Mouse (Mus musculus): ENCODE results near the gene Apc2. TPM values are rescaled to one million over a fixed set of nuclear protein-coding genes. Genes with fewer than 3 reads are reported as not detected.

Gene Apc2
- total RNA-seq, 2 experiments from 2014 or later = 4.7 to 5.0 TPM

DNA sequence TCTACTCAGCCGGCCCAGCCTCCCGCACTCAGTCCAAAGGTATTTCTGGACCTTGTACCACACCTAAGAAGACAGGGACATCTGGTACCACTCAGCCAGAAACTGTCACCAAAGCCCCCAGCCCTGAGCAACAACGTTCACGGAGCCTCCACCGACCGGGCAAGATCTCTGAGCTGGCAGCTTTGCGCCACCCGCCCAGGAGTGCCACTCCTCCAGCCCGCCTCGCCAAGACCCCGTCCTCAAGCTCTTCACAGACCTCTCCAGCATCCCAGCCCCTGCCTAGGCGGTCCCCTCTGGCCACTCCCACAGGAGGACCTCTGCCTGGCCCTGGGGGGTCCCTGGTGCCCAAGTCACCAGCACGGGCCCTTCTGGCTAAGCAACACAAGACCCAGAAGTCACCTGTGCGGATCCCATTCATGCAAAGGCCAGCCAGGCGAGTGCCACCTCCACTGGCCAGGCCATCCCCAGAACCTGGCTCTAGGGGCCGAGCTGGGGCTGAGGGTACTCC lies 18.8 kb downstream of the Apc2 start:
- intact Hi-C loops (cut with DNase I) = no loop called here
- no peak for DNase-seq

DNA sequence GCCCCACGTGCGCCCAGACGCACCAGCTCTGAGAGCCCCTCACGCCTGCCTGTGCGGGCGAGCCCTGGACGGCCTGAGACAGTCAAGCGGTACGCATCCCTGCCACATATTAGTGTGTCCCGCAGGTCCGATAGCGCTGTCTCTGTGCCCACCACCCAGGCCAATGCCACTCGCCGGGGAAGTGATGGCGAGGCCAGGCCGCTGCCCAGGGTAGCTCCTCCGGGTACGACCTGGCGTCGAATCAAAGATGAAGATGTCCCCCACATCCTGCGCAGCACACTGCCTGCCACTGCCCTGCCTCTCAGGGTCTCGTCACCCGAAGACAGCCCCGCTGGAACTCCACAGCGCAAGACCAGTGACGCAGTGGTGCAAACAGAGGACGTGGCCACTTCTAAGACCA lies 19.5 kb downstream of the Apc2 start:
- intact Hi-C loops (cut with DNase I) = no loop called here
- DNase-seq = no peak

DNA sequence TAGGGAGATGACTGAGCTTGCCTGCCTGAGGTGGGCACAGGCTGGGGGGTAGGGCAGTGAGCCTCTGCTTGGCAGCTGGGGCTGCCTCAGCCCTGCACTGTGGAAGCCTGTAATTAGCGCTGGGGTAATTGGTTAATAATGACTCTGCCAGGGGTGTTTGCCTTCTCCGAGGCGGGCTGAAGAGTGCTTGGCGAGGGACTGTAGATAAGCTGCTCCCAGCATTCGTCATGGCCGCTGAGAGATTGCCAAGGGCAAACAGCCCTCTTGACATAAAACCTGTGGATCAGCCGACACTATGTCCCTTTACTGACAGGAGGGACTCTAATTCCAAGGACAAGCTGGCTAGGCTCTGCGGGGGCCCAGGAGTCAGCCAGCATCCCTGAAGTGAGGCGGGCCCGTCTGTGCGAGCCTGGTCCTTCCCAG lies 20.6 kb downstream of the Apc2 start:
- intact Hi-C loops (cut with DNase I) = no loop called here
- DNase-seq = peak; percentile 56 to 61

DNA sequence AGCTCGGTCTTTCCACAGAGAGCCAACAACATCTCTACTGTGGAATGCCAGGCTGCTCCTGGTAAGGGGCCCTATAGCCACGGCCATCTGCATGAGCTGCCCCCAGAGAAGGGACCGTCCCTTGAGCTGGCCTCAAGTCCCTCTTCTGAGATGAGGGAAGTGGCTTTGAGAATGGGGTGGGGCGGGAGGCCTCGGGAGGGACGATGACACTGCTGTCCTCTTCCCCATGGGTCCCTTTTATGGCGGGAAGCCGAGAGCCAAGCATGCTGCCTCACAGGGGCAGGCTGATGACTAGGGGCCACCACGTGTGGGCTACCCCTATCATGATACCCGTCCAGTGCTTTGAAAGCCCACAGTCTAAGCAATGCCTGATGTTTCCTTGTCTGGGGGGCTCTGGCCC lies 21.2 kb downstream of the Apc2 start:
- intact Hi-C loops (cut with DNase I) = no loop called here
- no peak for DNase-seq

DNA sequence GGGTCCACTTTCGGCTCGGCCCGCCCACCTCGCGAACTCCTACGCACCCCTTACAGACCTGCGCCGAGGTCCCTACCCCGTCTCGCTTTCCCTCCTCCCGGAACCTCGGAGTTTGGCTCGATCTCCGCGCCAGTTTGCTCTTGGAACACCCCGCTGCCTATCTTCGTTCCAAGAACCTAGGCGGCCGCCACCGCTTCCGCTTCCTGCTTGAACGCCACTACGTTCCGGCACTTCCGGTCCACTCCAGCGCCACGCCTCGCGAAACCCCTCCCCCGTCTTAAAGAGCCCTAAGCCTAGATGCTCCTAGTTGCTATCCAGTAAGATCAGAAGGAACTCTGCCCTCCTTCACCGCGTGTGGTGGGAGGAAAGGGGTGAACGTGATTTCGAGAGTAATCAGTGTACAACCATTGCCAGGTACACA lies 24.6 kb downstream of the Apc2 start, which contains the start of gene 2310011J03Rik:
Gene 2310011J03Rik (minus strand): TSS at position 198 of the 421 bp plus-strand sequence.
- intact Hi-C loops (cut with DNase I) = no loop called here
- DNase-seq = peak; percentile 93 to 96

DNA sequence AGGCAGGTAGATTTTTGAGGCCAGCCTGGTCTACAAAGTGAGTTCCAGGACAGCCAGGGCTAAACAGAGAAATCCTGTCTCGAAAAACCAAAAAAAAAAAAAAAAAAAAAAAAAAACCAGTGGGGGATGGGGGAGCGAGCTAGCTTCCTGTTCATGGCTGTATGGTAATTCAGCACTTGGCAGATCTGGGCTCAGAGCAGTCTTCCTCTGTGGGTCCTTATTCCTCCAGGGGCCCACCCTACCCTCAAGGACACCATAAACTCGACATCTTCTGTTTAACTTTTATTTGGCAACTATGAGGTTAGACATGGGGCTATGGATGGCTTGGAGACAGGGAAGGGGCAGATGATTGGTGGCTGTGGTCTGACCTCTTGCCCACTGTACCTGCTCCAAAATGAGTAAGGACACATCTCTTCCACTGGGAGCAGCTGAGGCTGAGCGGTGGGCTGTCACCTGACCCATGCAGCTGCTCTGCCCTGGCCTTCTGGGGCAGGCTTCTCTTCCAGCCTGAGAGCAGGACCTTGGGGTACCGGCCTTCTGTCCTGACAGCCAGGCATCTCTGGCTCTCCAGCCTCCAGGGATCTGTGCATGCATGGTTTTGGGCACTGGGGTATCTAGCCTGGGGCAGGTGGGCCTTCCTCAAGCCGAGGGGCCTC lies 25.4 kb downstream of the Apc2 start:
- intact Hi-C loops (cut with DNase I) = no loop called here
- no peak for DNase-seq

DNA sequence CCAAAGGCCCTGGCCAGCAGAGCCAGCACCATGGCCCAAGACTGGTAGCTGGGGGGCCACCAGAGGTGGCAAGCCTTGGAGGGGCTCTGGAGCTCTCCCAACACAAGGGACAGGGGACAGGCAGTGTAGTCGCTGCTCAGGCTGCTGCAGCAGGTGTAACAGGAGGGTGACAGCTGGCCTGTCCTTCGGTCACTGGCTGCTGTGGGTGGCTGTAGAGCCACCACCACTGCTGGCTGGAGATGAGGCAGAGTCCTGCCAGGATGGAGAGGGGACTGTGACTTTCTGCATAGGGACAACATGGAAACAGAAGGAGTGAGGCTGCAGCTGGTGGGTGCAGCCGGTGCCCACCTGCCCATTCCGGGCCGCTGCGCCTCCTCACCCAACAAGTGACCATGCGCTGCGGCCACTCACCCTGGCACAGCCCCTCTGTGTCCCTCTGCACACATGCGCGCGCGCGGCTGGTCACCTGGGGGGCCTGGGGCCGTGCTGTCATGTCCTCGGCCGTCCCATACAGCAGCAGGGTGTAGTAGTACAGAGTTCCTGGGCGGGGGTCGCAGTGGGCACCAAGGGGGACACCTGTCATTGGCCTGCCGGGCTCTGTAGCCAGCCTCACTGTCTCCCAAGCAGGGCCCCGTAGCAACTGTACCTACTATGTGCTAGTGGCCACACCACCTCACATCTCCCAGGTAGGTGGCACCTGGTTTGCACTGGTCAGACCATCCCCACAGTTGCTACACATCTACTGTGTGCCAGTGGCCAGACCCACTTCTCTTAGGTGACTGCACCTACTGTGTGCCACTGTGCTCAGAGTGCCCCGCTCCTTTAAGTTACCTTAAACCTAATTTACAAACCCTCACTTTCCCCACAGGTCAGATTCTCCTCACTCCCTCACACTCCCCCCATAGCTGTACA lies 26.1 kb downstream of the Apc2 start:
- intact Hi-C loops (cut with DNase I) = no loop called here
- DNase-seq = no peak

DNA sequence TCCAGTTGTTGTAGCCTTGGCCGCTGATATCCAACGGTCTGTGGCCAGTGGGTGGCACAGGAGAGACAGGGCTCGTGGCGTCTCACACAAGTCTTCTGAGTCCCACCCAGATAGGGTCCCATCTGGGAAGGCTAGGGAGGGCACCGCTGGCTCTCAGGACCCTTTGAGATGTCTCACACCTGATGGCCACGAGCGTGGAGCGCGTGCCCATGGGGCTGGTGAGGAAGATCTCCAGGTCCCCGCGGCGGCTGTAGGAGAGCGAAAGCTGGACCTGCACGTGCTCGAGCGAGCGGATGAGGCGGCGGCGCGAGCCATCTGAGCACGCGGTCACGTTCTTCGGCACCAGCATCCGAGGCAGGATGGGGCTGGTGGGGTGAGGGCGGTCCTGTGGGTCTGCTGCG lies 27.0 kb downstream of the Apc2 start:
- intact Hi-C loops (cut with DNase I) = no loop called here
- peak in 1 of 2 experiments; percentile 58 for DNase-seq

DNA sequence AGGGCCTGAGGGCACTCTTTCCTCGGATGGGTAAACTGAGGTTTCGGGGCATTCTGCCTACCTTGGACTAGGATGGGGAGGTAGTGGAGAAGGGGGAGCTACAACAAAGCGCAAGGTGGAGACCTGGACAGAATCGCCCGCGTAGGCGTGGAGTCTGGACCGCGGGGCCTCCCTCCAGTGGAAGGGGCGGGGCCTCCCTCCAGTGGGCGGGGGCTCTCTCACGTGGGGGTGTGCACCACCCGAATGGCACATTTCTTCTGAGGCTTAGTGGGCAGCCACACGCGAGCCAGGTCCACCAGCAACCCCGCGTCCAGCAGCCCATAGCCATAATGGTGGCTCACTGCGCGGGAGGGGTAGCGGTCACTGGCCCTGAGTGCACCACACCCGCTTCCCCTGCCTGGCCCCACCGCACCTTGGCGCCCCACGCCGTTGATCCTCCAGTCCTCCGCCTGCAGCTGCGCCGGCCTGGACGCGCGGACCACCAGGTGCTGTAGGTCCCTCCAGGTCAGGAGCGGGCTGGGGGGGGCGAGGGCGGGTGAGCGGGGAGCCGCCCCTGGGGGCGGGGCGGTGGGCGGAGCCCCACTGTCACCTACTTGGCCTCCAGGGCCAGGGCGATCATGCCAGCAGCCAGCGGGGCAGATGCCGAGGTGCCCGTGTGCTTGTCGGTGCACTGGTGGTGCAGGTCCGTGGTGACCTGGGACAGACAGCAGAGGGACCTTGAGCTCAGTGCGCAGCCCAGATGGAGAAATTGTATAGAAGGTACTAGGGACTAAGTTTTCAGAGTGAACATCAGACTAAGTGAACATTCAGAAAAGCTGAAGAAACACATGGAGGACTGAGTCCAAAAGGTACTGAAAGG lies 27.7 kb downstream of the Apc2 start:
- DNase-seq = peak; percentile 76 to 79
- intact Hi-C loops (cut with DNase I) = no loop called here

DNA sequence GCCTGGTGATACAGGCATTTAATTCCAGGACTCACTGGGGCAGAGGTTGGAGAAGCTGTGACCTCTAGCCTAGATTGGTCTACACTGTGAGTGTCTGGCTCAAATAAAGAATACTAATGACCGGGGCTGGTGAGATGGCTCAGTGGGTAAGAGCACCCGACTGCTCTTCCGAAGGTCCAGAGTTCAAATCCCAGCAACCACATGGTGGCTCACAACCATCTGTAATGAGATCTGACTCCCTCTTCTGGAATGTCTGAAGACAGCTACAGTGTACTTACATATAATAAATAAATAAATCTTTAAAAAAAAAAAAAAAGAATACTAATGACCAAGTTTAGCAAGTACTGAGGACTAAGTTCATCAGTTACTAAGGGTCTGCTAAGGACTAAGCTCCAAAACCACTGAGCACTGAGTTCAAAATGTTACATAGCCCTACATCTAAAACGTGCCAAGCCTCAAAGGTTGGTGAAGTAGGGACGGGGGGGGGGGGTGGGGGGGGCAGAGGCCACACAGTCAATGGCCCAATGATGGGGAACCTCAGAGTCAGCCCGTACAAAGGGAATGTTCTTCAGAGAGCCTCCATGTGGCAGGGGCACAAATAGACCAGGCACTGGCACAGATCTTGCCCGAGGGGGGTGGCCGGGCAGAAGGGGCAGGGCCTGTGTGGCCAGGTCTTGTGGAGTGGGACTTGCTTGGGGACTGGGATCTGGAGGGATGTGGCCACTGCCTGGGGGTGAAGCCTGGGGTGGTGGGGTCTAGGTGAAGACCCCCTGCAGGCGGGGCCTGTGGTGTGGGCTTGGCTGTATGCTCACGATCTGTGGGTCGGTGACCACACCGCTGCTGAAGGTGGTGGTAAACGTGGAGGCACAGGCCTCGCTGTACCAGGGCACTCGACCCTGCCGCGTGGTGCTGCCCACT lies 28.6 kb downstream of the Apc2 start:
- intact Hi-C loops (cut with DNase I) = no loop called here
- DNase-seq = no peak

DNA sequence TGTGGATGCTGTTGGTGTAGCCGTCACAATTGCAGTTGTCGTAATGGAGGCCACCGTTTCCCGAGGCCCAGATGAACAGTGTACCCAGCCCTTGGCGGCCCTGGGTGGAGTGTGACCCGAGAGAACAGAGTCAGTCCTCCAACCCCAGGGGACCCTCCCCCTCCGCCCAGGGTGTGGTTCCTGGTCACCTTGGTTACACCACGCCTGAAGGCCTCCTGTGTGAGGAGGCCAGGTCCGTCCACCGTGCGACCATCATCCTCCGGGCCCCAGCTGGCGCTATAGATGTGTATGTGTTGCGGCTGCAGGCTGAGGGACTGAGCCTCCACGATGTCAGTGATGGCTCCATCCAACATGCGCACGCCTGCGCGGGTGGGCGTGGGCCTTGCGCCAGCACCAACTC lies 29.3 kb downstream of the Apc2 start:
- DNase-seq = no peak
- intact Hi-C loops (cut with DNase I) = no loop called here

DNA sequence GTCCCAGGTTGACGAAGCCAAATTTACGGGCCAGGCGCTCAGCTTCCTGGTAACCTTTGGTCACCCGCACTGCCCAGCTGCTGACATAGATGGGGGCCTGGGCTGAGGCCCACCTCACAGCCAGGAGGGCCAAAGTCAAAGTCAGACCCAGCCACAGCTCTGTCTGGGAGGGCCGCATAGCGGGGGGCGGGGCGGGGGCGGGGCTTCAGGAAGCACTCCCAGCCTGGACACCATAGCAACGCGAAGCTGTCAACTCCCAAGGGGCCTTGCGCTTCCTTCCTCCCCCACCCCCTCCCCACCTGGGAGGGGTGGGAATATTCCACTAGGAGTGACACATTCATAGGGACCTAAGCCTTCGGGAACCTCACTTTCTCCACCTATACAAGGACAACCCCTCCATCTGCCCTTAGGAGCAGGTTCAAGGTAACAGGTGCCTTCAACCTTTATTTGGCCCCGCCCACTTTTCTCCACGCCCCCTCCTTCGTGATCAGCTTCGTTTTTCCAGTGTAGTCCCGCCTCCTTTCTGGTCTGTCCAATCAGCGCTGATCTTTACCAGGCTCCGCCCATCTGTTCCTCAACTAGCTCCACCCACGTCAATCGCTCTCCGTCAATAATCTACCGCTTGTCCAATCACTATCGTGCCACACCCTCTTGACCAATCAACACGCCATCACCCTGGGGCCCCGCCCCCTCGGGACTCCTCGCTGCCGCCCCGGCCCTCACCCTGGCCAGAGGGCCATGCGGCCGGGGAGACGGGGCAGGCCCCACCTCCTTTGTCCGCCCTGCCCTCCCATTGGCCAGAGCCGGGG lies 33.7 kb downstream of the Apc2 start, which contains the start of the genes Pcsk4 and Reep6:
Gene Pcsk4 (minus strand): TSS at position 226 of the 809 bp plus-strand sequence.
Gene Reep6 (plus strand): TSS at position 681 of the 809 bp plus-strand sequence.
- intact Hi-C loops (cut with DNase I) = no loop called here
- peak; percentile 93 to 94 for DNase-seq

DNA sequence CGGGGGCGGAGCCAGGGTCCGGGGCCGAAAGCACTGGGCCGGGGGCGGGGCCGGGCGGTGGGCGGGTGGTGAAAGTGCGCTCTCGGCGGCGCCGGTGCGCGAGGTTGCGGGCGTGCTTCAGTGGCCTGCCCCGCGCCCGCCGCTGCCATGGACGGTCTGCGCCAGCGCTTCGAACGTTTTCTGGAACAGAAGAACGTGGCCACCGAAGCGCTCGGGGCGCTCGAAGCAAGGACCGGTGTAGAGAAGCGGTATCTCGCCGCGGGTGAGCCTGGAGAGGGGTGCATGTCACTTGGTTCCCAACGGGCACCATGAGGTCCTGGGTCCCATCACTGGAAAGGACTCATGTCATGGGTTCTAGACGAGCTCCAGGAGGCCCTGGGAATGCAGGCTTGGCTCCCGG lies 34.3 kb downstream of the Apc2 start:
- intact Hi-C loops (cut with DNase I) = no loop called here
- no peak for DNase-seq

DNA sequence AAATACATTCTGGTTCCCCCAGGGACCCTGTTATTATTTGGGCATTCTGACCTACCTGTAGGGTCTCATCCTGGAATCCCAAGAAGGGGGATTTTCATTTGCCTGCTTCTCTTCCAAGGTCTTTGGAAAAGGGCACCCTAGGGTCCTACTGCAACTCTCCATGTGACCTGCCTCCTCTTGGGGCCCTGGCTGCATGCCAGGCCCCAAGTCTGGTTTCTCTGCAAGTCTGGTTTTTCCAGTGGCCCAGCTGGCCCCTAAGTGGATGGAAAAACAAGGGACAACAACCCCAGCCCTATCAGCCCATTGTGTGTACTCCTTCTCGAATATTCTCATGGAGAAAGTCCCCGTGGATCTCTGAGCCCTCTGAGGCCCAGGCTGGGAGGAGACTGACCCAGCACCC lies 35.1 kb downstream of the Apc2 start:
- intact Hi-C loops (cut with DNase I) = no loop called here
- DNase-seq = no peak

DNA sequence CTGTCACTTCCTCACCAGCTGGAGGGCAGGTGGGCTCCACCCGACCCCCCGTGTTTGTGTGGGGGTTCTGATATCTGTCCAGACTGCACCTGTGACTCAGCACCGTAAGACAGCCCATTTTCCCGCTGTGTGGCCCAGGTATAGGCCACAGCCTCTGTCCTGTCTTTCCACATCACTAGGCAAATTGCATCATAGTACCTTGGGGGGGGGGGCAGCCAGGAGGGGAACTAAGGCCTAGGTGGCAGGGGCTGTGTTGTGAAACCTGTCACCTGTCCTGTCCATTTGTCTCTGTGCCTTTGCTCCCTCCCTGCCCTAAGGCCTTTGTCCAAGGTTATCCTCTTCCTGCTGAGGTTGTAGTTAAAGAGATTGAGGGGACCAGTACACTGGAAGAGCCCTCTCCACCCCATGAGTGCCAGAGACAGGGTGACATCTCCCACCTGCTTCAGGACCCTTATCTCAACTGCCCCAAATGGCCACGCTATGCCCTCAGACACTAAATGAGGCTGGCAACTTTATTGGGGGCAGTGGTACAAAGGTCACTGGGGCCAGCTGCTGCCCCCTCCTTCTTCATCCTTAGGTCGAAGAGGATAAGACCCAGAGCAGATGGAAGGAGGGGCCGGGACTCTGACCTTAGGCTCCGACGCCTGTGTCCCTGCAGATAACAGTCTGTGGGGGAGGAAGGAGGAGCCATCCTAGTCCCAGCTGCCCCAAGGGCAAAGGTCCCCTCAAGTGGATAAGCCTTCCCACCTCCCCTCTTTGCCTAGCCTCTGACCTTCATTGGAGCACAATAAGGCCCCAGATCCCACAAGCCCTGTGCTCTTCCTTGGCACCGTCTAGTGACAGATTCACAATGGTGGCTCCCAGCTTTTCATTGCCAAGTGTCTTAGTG lies 36.1 kb downstream of the Apc2 start:
- DNase-seq = no peak
- intact Hi-C loops (cut with DNase I) = no loop called here

DNA sequence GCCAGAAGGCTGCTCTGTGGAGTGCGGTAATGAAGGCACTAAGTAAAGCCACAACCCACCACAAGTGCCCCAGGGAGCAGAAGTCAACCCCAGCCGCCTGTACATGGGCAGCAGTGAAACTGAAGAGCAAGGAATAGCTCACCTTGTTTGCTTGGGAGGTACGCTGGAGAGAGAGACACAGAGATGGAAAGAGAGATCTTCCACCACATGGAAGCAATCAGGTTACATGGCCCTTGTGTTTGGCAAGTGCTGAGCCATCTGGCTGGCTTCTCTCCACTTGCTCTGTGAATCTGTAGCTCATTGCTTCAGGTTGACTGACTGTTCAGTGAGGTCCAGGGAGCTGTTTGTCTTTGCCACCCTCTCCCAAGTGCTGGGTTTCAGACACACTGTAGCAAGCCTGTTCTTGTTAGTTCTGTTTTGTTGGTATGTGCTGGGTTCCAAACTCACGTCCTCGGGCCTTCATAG lies 36.8 kb downstream of the Apc2 start:
- DNase-seq = no peak
- intact Hi-C loops (cut with DNase I) = no loop called here

DNA sequence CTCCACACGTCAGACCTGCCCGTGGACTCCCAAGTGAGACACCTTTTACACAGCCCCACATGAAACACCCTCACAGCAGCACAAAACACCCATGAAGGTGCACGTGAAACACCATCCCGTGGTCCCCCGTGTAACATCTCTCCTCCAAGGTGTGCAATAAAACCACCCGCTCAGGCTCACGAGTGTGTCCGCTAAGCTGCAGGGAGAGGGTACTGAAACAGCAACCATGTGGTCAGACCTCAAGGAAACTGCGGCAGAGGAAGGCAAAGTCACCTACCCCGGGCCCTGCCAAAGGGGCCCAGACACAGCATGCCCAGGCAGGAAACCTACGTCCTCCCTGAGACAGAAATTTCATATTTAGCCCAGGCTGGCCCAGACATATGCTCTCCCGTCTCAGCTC lies 40.5 kb downstream of the Apc2 start:
- intact Hi-C loops (cut with DNase I) = no loop called here
- no peak for DNase-seq
